28 mouse cellular contexts compared by ENCODE assay signal in genomic region chr8:82959491-82959890, GRCm38 (mm10).
DNase-seq lines count a peak whose midpoint lies in the region; ATAC-seq and TF ChIP-seq lines count a peak whose summit lies in the region.
"Had no signal": no experiment of that assay in that cellular context is flagged by ENCODE, and none has a peak within 500 bp of the region (broad histone marks: within the 10 kb centered on the region; RNA-seq: fewer than 3 reads in every experiment).

No protein-coding gene starts in this region.

- H3K9me3 ChIP-seq in intestine, embryonic 14.5 days (ENCODE audit: control insufficient read depth, low read length), result no peaks in the 10 kb centered on the region
- no peaks in the 10 kb centered on the region for H3K9me3 ChIP-seq in intestine, postnatal 0 days (ENCODE audit: control insufficient read depth)
- H3K9me3 ChIP-seq: embryonic facial prominence, embryonic 13.5 days; forebrain, embryonic 12.5 days; heart, embryonic 13.5 days; liver, embryonic 15.5 days; lung, embryonic 15.5 days; midbrain, embryonic 10.5 days; midbrain, embryonic 15.5 days had no signal

- H3K4me3 ChIP-seq in intestine, embryonic 14.5 days (ENCODE audit: low read depth, low read length), result no peak overlapping the region
- no peak overlapping the region for H3K4me3 ChIP-seq in intestine, postnatal 0 days (ENCODE audit: low read depth, low read length)
- H3K4me3 ChIP-seq in embryonic fibroblast, embryonic 13.5 days (ENCODE audit: insufficient read depth, low read length), result no peak overlapping the region
- no peak overlapping the region for H3K4me3 ChIP-seq in myocyte
- H3K4me3 ChIP-seq: embryonic facial prominence, embryonic 13.5 days; forebrain, embryonic 12.5 days; heart, embryonic 13.5 days; liver, embryonic 15.5 days; lung, embryonic 15.5 days; midbrain, embryonic 10.5 days; midbrain, embryonic 15.5 days had no signal

- ATAC-seq in intestine, embryonic 14.5 days (replicated peaks; ENCODE audit: low FRiP score, low TSS enrichment, low read depth), result no peak
- ATAC-seq in intestine, postnatal 0 days, result no peak
- ATAC-seq: activated CD4-positive, CD25-positive, alpha-beta regulatory T cell, adult 4 months; forebrain, postnatal 0 days; midbrain, embryonic 15.5 days had no signal

- peak; percentile 41 for DNase-seq in intestine, embryonic 14.5 days (ENCODE audit: low spot score)
- peak; percentile 66 for DNase-seq in brain, adult 2 months (ENCODE audit: low read depth, low spot score)
- DNase-seq in embryo, embryonic 9.5 days (ENCODE audit: extremely low spot score), result no peak
- DNase-seq: adrenal gland, adult 2 months; B cell, adult 2 months; cerebellum, adult 8-10 months; cerebellum, postnatal 25 days; forebrain, postnatal 0 days; heart, postnatal 10 days; kidney, adult 8-10 months; kidney, postnatal 10 days; layer of hippocampus, adult 9-11 months; liver; right cerebral cortex, postnatal 25 days; spleen, adult 18-20 months; thymus, postnatal 4 days had no signal

- no peak overlapping the region for H3ac ChIP-seq in myocyte (ENCODE audit: control insufficient read depth, insufficient read length)

- H3K27ac ChIP-seq in intestine, embryonic 14.5 days (ENCODE audit: low read depth), result no peak overlapping the region
- H3K27ac ChIP-seq in intestine, postnatal 0 days (ENCODE audit: low read depth, low read length), result no peak overlapping the region
- H3K27ac ChIP-seq in embryonic fibroblast, embryonic 13.5 days (ENCODE audit: insufficient read depth, low read length), result peak overlapping the region; percentile 14
- H3K27ac ChIP-seq: embryonic facial prominence, embryonic 13.5 days; forebrain, embryonic 12.5 days; heart, embryonic 13.5 days; hindbrain, embryonic 14.5 days; liver, embryonic 15.5 days; lung, embryonic 15.5 days; midbrain, embryonic 10.5 days; midbrain, embryonic 15.5 days had no signal

- no peak overlapping the region for H3K4me2 ChIP-seq in intestine, embryonic 14.5 days (ENCODE audit: low read length)
- no peak overlapping the region for H3K4me2 ChIP-seq in intestine, postnatal 0 days (replicated peaks; ENCODE audit: low read depth)
- peak overlapping the region; percentile 46 for H3K4me2 ChIP-seq in myocyte (ENCODE audit: low read depth)
- H3K4me2 ChIP-seq: embryonic facial prominence, embryonic 13.5 days; forebrain, embryonic 12.5 days; heart, embryonic 13.5 days; hindbrain, embryonic 14.5 days; liver, embryonic 15.5 days; lung, embryonic 15.5 days; midbrain, embryonic 15.5 days had no signal

- 72% methylated on average over 3 of the region's 3 CpGs for WGBS in intestine, embryonic 14.5 days
- WGBS in intestine, postnatal 0 days, result 50% methylated on average over 3 of the region's 3 CpGs

- H3K79me2 ChIP-seq in myocyte (ENCODE audit: control insufficient read depth, insufficient read depth), result no peaks in the 10 kb centered on the region

- no peak overlapping the region for H3K9ac ChIP-seq in intestine, embryonic 14.5 days (ENCODE audit: low read length)
- no peak overlapping the region for H3K9ac ChIP-seq in intestine, postnatal 0 days (ENCODE audit: low read depth, low read length)
- H3K9ac ChIP-seq: embryonic facial prominence, embryonic 13.5 days; forebrain, embryonic 12.5 days; forebrain, postnatal 0 days; heart, embryonic 13.5 days; hindbrain, embryonic 14.5 days; liver, embryonic 15.5 days; lung, embryonic 15.5 days; midbrain, embryonic 15.5 days had no signal

- H3K27me3 ChIP-seq in intestine, embryonic 14.5 days (replicated peaks; ENCODE audit: control insufficient read depth, insufficient read depth, low read length), result no peaks in the 10 kb centered on the region
- no peaks in the 10 kb centered on the region for H3K27me3 ChIP-seq in intestine, postnatal 0 days (replicated peaks; ENCODE audit: control insufficient read depth, insufficient read depth, low read length)
- no peaks in the 10 kb centered on the region for H3K27me3 ChIP-seq in myocyte (ENCODE audit: control insufficient read depth, insufficient read depth, insufficient read length)
- H3K27me3 ChIP-seq: embryonic facial prominence, embryonic 13.5 days; forebrain, embryonic 12.5 days; heart, embryonic 13.5 days; liver, embryonic 15.5 days; lung, embryonic 15.5 days; midbrain, embryonic 15.5 days had no signal

- H3K4me1 ChIP-seq in intestine, embryonic 14.5 days (replicated peaks; ENCODE audit: control insufficient read depth, insufficient read depth, low read length), result peaks cover 4% of the 10 kb centered on the region; the same call in 1 of the 2 replicates
- no peaks in the 10 kb centered on the region; the same call in 1 of the 2 replicates for H3K4me1 ChIP-seq in intestine, postnatal 0 days (replicated peaks; ENCODE audit: control insufficient read depth, insufficient read depth, low read length)
- H3K4me1 ChIP-seq in embryonic fibroblast, embryonic 13.5 days (ENCODE audit: control insufficient read depth, insufficient read depth, low read length), result peaks cover 2% of the 10 kb centered on the region; the same call in 1 of the 2 replicates
- H3K4me1 ChIP-seq: liver, embryonic 15.5 days; midbrain, embryonic 10.5 days; midbrain, embryonic 15.5 days had no signal

- TF ChIP-seq POLR2A in embryonic fibroblast, embryonic 13.5 days (IDR thresholded peaks at IDR 0.05; ENCODE audit: low read depth, low read length), result no peak
- TF ChIP-seq POLR2A in myocyte (IDR thresholded peaks at IDR 0.05; ENCODE audit: insufficient read length, low read depth), result no peak

- no peaks in the 10 kb centered on the region for H3K36me3 ChIP-seq in intestine, embryonic 14.5 days (ENCODE audit: control insufficient read depth, insufficient read depth, low read length)
- no peaks in the 10 kb centered on the region for H3K36me3 ChIP-seq in intestine, postnatal 0 days (ENCODE audit: control insufficient read depth, insufficient read depth)
- no peaks in the 10 kb centered on the region for H3K36me3 ChIP-seq in myocyte (ENCODE audit: control insufficient read depth, insufficient read depth)
- H3K36me3 ChIP-seq: embryonic facial prominence, embryonic 13.5 days; forebrain, embryonic 12.5 days; heart, embryonic 13.5 days; liver, embryonic 15.5 days; lung, embryonic 15.5 days; midbrain, embryonic 10.5 days; midbrain, embryonic 15.5 days had no signal

- TF ChIP-seq CTCF in intestine, postnatal 0 days (IDR thresholded peaks at IDR 0.05; ENCODE audit: low read depth), result no peak
- TF ChIP-seq CTCF in embryonic fibroblast, embryonic 13.5 days (IDR thresholded peaks at IDR 0.05; ENCODE audit: borderline replicate concordance, insufficient read depth, low read length), result no peak

TF ChIP-seq in myocyte, 11 proteins besides CTCF, POLR2A, EP300 and RAD21:
- TF ChIP-seq CEBPB (IDR thresholded peaks at IDR 0.05; ENCODE audit: insufficient read depth, poor library complexity, severe bottlenecking) (no peak), SRF (IDR thresholded peaks at IDR 0.05; ENCODE audit: control insufficient read depth, insufficient read length, low read depth) (no peak), POLR2AphosphoS2 (IDR thresholded peaks at IDR 0.05; ENCODE audit: insufficient read length, low read depth) (no peak)
TF ChIP-seq in myocyte: peak in this region for 0.
